Mouse (Mus musculus) embryonic facial prominence, embryonic 13.5 days (tissue): ENCODE measurements at regions not wholly inside any gene's neighbourhood (a gene's known extent, or its start where the extent isn't known, plus 50 kb on each side); places are given as distances from the start of the nearest gene placed in this dataset.
A peak's percentile ranks its signal among the peaks of the same experiment; 100 is the strongest.

Experiments used
- ATAC-seq: fragments of 200-750 bp; cut with Nextera tagmentation; 2 replicates; pipeline ENCODE4 v1.8.0; 2017; ENCODE audit warnings: low read depth; ENCODE audit not compliant: insufficient number of reproducible peaks, insufficient read depth, low FRiP score, low TSS enrichment
- H3K27ac ChIP-seq: fragments of 300-500 bp; sonication (generic); 2 replicates; pipeline ENCODE4 v1.5.1; 2015; ENCODE audit warnings: moderate library complexity, mild to moderate bottlenecking, inconsistent platforms
- H3K27me3 ChIP-seq: fragments of 300-500 bp; sonication (generic); 2 replicates; pipeline ENCODE4 v1.6.1; 2015; ENCODE audit warnings: mild to moderate bottlenecking, inconsistent platforms
- H3K36me3 ChIP-seq: fragments of 300-500 bp; sonication (generic); 2 replicates; pipeline ENCODE4 v1.6.1; 2015; ENCODE audit warnings: mild to moderate bottlenecking, inconsistent platforms
- H3K4me1 ChIP-seq: fragments of 300-500 bp; sonication (generic); 2 replicates; pipeline ENCODE4 v1.6.1; 2015; ENCODE audit warnings: inconsistent platforms
- H3K4me2 ChIP-seq: fragments of 300-500 bp; sonication (generic); 2 replicates; pipeline ENCODE4 v1.6.1; 2015; ENCODE audit warnings: moderate library complexity, mild to moderate bottlenecking, inconsistent platforms
- H3K4me3 ChIP-seq: fragments of 300-500 bp; sonication (generic); 2 replicates; pipeline ENCODE4 v1.5.1; 2015; ENCODE audit warnings: mild to moderate bottlenecking, inconsistent platforms
- H3K9ac ChIP-seq: fragments of 300-500 bp; sonication (generic); 2 replicates; pipeline ENCODE4 v1.6.1; 2015; ENCODE audit warnings: mild to moderate bottlenecking, inconsistent platforms
- H3K9me3 ChIP-seq: fragments of 300-500 bp; sonication (generic); 2 replicates; pipeline ENCODE4 v1.6.1; 2016; ENCODE audit warnings: inconsistent platforms
- WGBS: fragments of 180-500 bp; shearing (Covaris S2); methylation state at CpG from one replicate; pipeline ENCODE4 v1.1.7; 2015; ENCODE audit warnings: mixed read lengths; 5-methylcytosine and 5-hydroxymethylcytosine counted together

DNA sequence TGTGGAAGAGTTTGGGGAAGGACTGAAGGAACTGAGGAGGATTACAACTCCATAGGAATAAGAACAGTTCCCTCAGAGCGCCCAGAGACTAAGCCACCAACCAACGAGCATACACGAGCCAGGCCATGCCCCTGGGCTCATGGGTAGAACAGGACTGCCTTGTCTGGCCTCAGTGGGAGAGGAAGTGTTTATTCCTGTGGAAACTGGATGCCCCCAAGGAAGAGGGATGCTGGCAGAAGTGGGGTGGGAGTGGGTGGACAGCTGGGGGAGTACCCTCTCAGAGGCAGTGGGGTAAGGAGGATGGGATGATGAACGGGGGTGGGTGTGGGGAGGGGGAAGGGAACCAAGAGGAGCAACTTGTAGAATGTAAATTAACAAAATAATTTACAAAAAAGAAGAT is 86.3 kb upstream of the Rab11fip2 start:
- Histone ChIP-seq H3K27me3 (no peaks in the 10 kb centered on the region), H3K4me2 (no peak overlapping the region), H3K36me3 (no peaks in the 10 kb centered on the region), H3K4me3 (no peak overlapping the region), H3K27ac (no peak overlapping the region), H3K9me3 (no peaks in the 10 kb centered on the region), H3K4me1 (no peaks in the 10 kb centered on the region), H3K9ac (no peak overlapping the region)
- WGBS = 39% methylated on average over 4 of the region's 4 CpGs
- ATAC-seq = no peak

DNA sequence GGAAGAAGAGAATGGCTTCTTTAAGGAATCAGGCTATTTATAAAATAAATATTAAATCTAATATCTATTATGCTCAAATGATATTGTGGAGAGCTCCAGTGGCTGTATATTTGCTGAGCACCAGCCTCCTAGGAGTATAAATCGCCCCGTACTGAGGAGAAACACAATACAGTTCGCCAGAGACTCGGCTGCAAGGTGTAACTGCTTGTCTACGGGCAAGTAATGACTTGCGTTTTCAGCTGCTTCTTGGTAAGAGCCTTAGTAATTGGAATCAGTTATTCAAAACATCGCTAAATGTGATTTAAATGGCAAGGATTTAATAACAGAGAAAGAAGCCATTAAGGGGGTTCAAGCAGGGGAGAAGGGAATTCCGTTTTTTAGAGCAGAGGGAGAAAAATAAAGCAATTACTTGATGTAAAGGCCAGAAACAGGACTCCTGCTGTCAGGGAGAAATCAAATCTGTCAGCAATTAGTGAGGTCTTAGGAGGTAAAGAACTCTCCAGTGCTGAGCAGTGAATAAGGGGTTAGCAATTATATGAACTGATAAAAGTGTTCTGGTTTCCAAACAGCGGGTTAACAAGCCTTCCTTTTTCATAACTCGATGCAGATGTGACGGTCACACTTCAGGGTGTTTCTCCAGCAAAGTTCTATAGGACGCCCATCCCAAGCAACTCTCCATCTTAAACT is 72.3 kb upstream of the Rab11fip2 start:
- Histone ChIP-seq H3K4me3 (no peak overlapping the region), H3K27ac (no peak overlapping the region), H3K9ac (no peak overlapping the region), H3K9me3 (no peaks in the 10 kb centered on the region), H3K27me3 (no peaks in the 10 kb centered on the region), H3K4me2 (peak overlapping the region; percentile 43), H3K4me1 (peaks cover 22% of the 10 kb centered on the region), H3K36me3 (no peaks in the 10 kb centered on the region)
- no peak for ATAC-seq
- WGBS = 5% methylated on average over 12 of the region's 12 CpGs

DNA sequence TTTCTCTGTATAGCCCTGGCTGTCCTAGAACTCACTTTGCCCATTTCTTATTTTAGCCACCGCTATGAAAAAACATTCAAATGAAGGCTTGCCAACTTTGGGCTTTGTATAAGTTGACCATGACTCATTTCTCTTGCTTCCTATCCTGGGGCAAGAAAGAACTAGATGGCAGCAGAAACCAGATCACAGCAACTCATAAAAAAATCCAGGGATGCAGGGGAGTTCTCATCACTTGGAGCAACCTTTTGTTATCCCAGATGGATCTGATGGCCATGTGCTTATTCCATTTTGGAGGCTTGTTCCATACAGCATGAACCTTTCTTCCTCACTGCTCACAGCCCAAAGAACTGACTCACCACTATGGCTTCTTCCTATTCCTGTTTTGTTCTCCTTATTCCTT is 52.1 kb upstream of the Rab11fip2 start:
- WGBS = 90% methylated on average over 1 of the region's 1 CpGs

More for the DNA sequence above, 52.1 kb upstream of the Rab11fip2 start:
- ATAC-seq = no peak
- Histone ChIP-seq H3K4me1 (no peaks in the 10 kb centered on the region), H3K27ac (no peak overlapping the region), H3K4me3 (no peak overlapping the region), H3K9me3 (no peaks in the 10 kb centered on the region), H3K36me3 (no peaks in the 10 kb centered on the region), H3K27me3 (no peaks in the 10 kb centered on the region), H3K4me2 (no peak overlapping the region), H3K9ac (no peak overlapping the region)
